Mouse (Mus musculus): ENCODE measurements at regions not wholly inside any gene's neighbourhood (a gene's known extent, or its start where the extent isn't known, plus 50 kb on each side); places are given as distances from the start of the nearest gene placed in this dataset.

GRCm38 (mm10) chr3:151117583-151118041, 320.1 kb upstream of the Adgrl4 start:
- Histone ChIP-seq H3K4me3 (ENCODE audit: low read length) (no peak overlapping the region), H3K4me1 (ENCODE audit: control insufficient read depth, insufficient read depth, low read depth, low read length) (no peaks in the 10 kb centered on the region), H3K9ac (ENCODE audit: low read depth, low read length) (no peak overlapping the region), H3K9me3 (ENCODE audit: control insufficient read depth, low read length) (no peaks in the 10 kb centered on the region), H3K27me3 (replicated peaks; ENCODE audit: control insufficient read depth, insufficient read depth, low read length) (no peaks in the 10 kb centered on the region), H3K36me3 (ENCODE audit: control insufficient read depth, insufficient read depth, low read length) (no peaks in the 10 kb centered on the region), H3K27ac (ENCODE audit: low read depth, low read length) (no peak overlapping the region), H3K4me2 (ENCODE audit: low read length) (no peak overlapping the region)
- peak; percentile 95 for ATAC-seq
- 34% methylated on average over 3 of the region's 3 CpGs for WGBS

DNA sequence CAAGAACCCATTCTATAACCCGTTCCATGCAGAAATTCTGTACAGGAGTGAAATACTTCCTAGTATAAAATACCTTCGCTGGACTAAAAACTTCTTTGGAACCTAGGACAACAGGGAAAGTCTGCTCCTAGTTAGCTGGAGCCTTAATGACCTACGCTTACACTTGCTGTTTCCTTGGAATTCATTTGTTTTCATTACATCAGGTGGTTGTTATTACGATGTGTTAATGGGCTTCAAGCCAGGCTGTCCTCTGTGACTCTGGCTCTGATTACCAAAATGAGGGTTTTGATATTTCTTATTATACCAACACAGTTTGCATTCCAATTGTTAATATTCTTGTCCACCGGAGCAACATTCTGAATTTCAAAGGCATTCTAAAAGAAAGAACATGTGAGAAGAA, 313.6 kb upstream of the Adgrl4 start:
- no peaks in the 10 kb centered on the region for H3K27me3 ChIP-seq (replicated peaks; ENCODE audit: control insufficient read depth, insufficient read depth, low read length)
- WGBS, result 68% methylated on average over 5 of the region's 5 CpGs

DNA sequence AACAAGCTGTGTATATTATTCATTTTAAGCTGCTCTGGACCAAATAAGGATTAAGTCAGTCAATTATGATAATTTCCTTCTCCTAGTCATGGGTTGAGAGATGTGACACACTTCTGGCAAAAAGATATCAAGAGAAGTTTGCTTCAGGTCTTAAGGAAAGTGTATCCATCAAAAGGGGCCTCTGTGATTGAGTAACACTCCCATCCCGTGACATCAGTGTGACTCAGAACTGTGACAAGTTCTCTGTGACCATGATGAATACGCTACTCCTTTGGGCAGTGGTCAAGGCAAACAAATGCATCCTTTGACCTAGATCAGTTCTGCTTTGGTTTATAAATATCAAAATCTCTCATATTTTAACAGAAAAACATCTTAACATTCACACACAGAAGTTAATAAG, 290.8 kb upstream of the Adgrl4 start:
- Histone ChIP-seq H3K36me3 (ENCODE audit: control insufficient read depth, insufficient read depth, low read length) (no peaks in the 10 kb centered on the region), H3K9ac (ENCODE audit: low read depth, low read length) (no peak overlapping the region), H3K27me3 (replicated peaks; ENCODE audit: control insufficient read depth, insufficient read depth, low read length) (no peaks in the 10 kb centered on the region), H3K4me3 (ENCODE audit: low read length) (no peak overlapping the region), H3K4me1 (ENCODE audit: control insufficient read depth, insufficient read depth, low read depth, low read length) (no peaks in the 10 kb centered on the region), H3K9me3 (ENCODE audit: control insufficient read depth, low read length) (no peaks in the 10 kb centered on the region), H3K27ac (ENCODE audit: low read depth, low read length) (no peak overlapping the region), H3K4me2 (ENCODE audit: low read length) (no peak overlapping the region)
- ATAC-seq, result no peak
- WGBS, result 93% methylated on average over 2 of the region's 2 CpGs

More for the DNA sequence above, 313.6 kb upstream of the Adgrl4 start:
- Histone ChIP-seq H3K9me3 (ENCODE audit: control insufficient read depth, low read length) (no peaks in the 10 kb centered on the region), H3K27ac (ENCODE audit: low read depth, low read length) (no peak overlapping the region), H3K4me1 (ENCODE audit: control insufficient read depth, insufficient read depth, low read depth, low read length) (no peaks in the 10 kb centered on the region), H3K36me3 (ENCODE audit: control insufficient read depth, insufficient read depth, low read length) (no peaks in the 10 kb centered on the region), H3K9ac (ENCODE audit: low read depth, low read length) (no peak overlapping the region), H3K4me3 (ENCODE audit: low read length) (no peak overlapping the region), H3K4me2 (ENCODE audit: low read length) (no peak overlapping the region)
- ATAC-seq, result no peak

DNA sequence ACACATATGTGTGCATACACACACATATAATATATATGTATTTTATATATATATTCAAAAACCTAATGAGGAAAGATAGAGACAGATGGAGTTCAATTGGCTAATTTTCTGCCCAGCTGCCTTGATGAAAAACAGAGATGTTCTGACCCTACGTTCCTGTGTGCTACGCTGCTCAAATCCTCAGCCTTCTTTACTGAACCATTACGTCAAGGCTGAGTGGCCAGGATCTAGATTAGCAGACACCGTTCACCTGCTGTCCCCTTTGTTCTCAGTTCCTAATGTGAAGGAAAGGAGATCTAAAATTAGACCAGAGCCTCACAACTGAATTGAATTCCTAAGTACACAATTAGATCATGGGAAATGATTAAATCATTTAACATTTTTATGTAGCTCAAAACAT, 284.3 kb upstream of the Adgrl4 start:
- 26% methylated on average over 4 of the region's 4 CpGs for WGBS
- ATAC-seq, result no peak; the same call in 1 of the 2 replicates
- Histone ChIP-seq H3K4me1 (ENCODE audit: control insufficient read depth, insufficient read depth, low read depth, low read length) (no peaks in the 10 kb centered on the region), H3K9me3 (ENCODE audit: control insufficient read depth, low read length) (no peaks in the 10 kb centered on the region), H3K4me3 (ENCODE audit: low read length) (no peak overlapping the region), H3K36me3 (ENCODE audit: control insufficient read depth, insufficient read depth, low read length) (no peaks in the 10 kb centered on the region), H3K27ac (ENCODE audit: low read depth, low read length) (no peak overlapping the region), H3K4me2 (ENCODE audit: low read length) (no peak overlapping the region), H3K27me3 (replicated peaks; ENCODE audit: control insufficient read depth, insufficient read depth, low read length) (no peaks in the 10 kb centered on the region), H3K9ac (ENCODE audit: low read depth, low read length) (no peak overlapping the region)

GRCm38 (mm10) chr3:151160516-151160915, 277.2 kb upstream of the Adgrl4 start:
- H3K4me3 ChIP-seq (ENCODE audit: low read length), result no peak overlapping the region
- no peaks in the 10 kb centered on the region for H3K36me3 ChIP-seq (ENCODE audit: control insufficient read depth, insufficient read depth, low read length)
- 49% methylated on average over 1 of the region's 1 CpGs for WGBS
- no peak overlapping the region for H3K27ac ChIP-seq (ENCODE audit: low read depth, low read length)
- no peaks in the 10 kb centered on the region for H3K4me1 ChIP-seq (ENCODE audit: control insufficient read depth, insufficient read depth, low read depth, low read length)
- no peak overlapping the region for H3K4me2 ChIP-seq (ENCODE audit: low read length)
- no peaks in the 10 kb centered on the region for H3K27me3 ChIP-seq (replicated peaks; ENCODE audit: control insufficient read depth, insufficient read depth, low read length)
- H3K9ac ChIP-seq (ENCODE audit: low read depth, low read length), result no peak overlapping the region
- no peak for ATAC-seq
- H3K9me3 ChIP-seq (ENCODE audit: control insufficient read depth, low read length), result no peaks in the 10 kb centered on the region

DNA sequence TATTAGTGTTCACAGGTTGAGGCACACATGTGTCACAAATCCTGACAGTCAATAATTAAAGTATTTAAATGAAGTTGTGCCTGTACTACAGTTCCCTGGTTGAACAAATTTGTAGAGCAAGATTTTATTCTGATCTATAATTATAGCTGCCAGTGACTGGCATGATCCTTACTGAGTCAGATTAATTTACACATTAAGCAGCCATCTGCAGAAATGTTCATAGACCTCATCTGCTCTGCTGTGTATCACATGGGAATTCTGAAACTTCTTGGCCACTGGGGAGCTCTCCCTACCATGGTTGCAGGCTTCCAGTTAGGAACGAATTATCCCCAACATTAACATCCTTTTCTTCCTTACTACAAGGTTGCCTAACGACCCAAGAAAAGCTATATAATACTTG, 255.6 kb upstream of the Adgrl4 start:
- H3K36me3 ChIP-seq (ENCODE audit: control insufficient read depth, insufficient read depth, low read length), result no peaks in the 10 kb centered on the region
- no peaks in the 10 kb centered on the region for H3K9me3 ChIP-seq (ENCODE audit: control insufficient read depth, low read length)
- H3K27me3 ChIP-seq (replicated peaks; ENCODE audit: control insufficient read depth, insufficient read depth, low read length), result no peaks in the 10 kb centered on the region
- H3K4me3 ChIP-seq (ENCODE audit: low read length), result no peak overlapping the region
- WGBS, result 54% methylated on average over 2 of the region's 2 CpGs
- no peak overlapping the region for H3K27ac ChIP-seq (ENCODE audit: low read depth, low read length)
- ATAC-seq, result no peak
- no peak overlapping the region for H3K4me2 ChIP-seq (ENCODE audit: low read length)
- no peaks in the 10 kb centered on the region for H3K4me1 ChIP-seq (ENCODE audit: control insufficient read depth, insufficient read depth, low read depth, low read length)
- H3K9ac ChIP-seq (ENCODE audit: low read depth, low read length), result no peak overlapping the region

- 78% methylated on average over 2 of the region's 2 CpGs for WGBS
These were observed 245.6 kb upstream of the Adgrl4 start for GRCm38 (mm10) chr3:151192092-151192491.

DNA sequence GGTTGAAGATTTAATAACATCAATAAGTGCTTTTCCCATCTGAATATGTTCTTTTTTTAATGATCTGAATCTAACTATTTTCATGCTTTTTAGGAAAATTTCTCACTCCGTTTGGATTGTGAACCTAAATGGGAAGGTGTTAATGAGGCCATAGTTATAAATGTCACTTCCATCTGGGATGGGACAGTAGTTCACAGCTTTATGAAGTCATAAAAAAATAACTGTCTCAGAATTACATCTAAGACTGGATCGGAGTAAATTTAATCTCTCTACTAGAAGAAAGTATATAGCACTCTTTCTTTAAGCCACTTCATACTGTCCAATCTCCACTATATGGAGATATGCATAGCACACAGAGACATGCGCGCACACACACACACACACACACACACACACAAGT, 226.7 kb upstream of the Adgrl4 start:
- Histone ChIP-seq H3K27me3 (replicated peaks; ENCODE audit: control insufficient read depth, insufficient read depth, low read length) (no peaks in the 10 kb centered on the region), H3K9ac (ENCODE audit: low read depth, low read length) (no peak overlapping the region), H3K4me2 (ENCODE audit: low read length) (no peak overlapping the region), H3K9me3 (ENCODE audit: control insufficient read depth, low read length) (no peaks in the 10 kb centered on the region), H3K4me3 (ENCODE audit: low read length) (no peak overlapping the region), H3K36me3 (ENCODE audit: control insufficient read depth, insufficient read depth, low read length) (no peaks in the 10 kb centered on the region), H3K27ac (ENCODE audit: low read depth, low read length) (no peak overlapping the region), H3K4me1 (ENCODE audit: control insufficient read depth, insufficient read depth, low read depth, low read length) (no peaks in the 10 kb centered on the region)
- 91% methylated on average over 4 of the region's 4 CpGs for WGBS
- ATAC-seq, result no peak

More at GRCm38 (mm10) chr3:151192092-151192491, 245.6 kb upstream of the Adgrl4 start:
- no peak for ATAC-seq
- Histone ChIP-seq H3K9me3 (ENCODE audit: control insufficient read depth, low read length) (no peaks in the 10 kb centered on the region), H3K9ac (ENCODE audit: low read depth, low read length) (no peak overlapping the region), H3K27ac (ENCODE audit: low read depth, low read length) (no peak overlapping the region), H3K4me2 (ENCODE audit: low read length) (no peak overlapping the region), H3K4me3 (ENCODE audit: low read length) (no peak overlapping the region), H3K27me3 (replicated peaks; ENCODE audit: control insufficient read depth, insufficient read depth, low read length) (no peaks in the 10 kb centered on the region), H3K36me3 (ENCODE audit: control insufficient read depth, insufficient read depth, low read length) (no peaks in the 10 kb centered on the region), H3K4me1 (ENCODE audit: control insufficient read depth, insufficient read depth, low read depth, low read length) (no peaks in the 10 kb centered on the region)

GRCm38 (mm10) chr3:151216764-151217502, 220.8 kb upstream of the Adgrl4 start:
- no peak overlapping the region for H3K4me3 ChIP-seq (ENCODE audit: low read length)
- H3K4me2 ChIP-seq (ENCODE audit: low read length), result no peak overlapping the region
- no peaks in the 10 kb centered on the region for H3K36me3 ChIP-seq (ENCODE audit: control insufficient read depth, insufficient read depth, low read length)
- ATAC-seq, result no peak
- H3K9me3 ChIP-seq (ENCODE audit: control insufficient read depth, low read length), result 0 out of 2 replicates have a peak, but pooled peaks cover 2% of the 10 kb centered on the region
- no peaks in the 10 kb centered on the region for H3K4me1 ChIP-seq (ENCODE audit: control insufficient read depth, insufficient read depth, low read depth, low read length)
- H3K27me3 ChIP-seq (replicated peaks; ENCODE audit: control insufficient read depth, insufficient read depth, low read length), result no peaks in the 10 kb centered on the region
- no peak overlapping the region for H3K9ac ChIP-seq (ENCODE audit: low read depth, low read length)
- H3K27ac ChIP-seq (ENCODE audit: low read depth, low read length), result no peak overlapping the region
- 78% methylated on average over 3 of the region's 3 CpGs for WGBS

All from hindbrain, embryonic 16.5 days (tissue).